Mouse (Mus musculus): Measurements from ENCODE around the gene Ttc16.

Gene Ttc16

GRCm38 (mm10) chr2:32712934-32713817, 62.3 kb downstream of the Ttc16 start, which contains the start of gene Cdk9:
Gene Cdk9 (minus strand): TSS chr2:32713076.
- DNase-seq: peak; percentile 96

GRCm38 (mm10) chr2:32712586-32712933, 62.9 kb downstream of the Ttc16 start:
- peak; percentile 97 for DNase-seq

GRCm38 (mm10) chr2:32712108-32712551, 63.3 kb downstream of the Ttc16 start:
- peak; percentile 84 for DNase-seq

- DNase-seq: peak; percentile 2
Measured at GRCm38 (mm10) chr2:32711301-32712056, 64.0 kb downstream of the Ttc16 start.

GRCm38 (mm10) chr2:32710425-32710824, 65.0 kb downstream of the Ttc16 start:
- DNase-seq: no peak

- no peak for DNase-seq
Measured at GRCm38 (mm10) chr2:32709521-32710137, 65.8 kb downstream of the Ttc16 start.

- peak; percentile 84 for DNase-seq
Measured at GRCm38 (mm10) chr2:32708643-32709042, 66.8 kb downstream of the Ttc16 start.
